Mouse (Mus musculus) forebrain, embryonic 11.5 days (tissue): ENCODE measurements at regions not wholly inside any gene's neighbourhood (a gene's known extent, or its start where the extent isn't known, plus 50 kb on each side); places are given as distances from the start of the nearest gene placed in this dataset.

Source experiments
- ATAC-seq: fragments of 200-750 bp; cut with Nextera tagmentation; replicated peaks from 2 replicates; pipeline ENCODE4 v1.8.0; 2017; ENCODE audit warnings: moderate TSS enrichment; ENCODE audit not compliant: low FRiP score
- DNase-seq: peaks from one replicate; pipeline ENCODE4 v3.0.0-alpha.2; 2017; ENCODE audit warnings: low spot score
- H3K27ac ChIP-seq: fragments of 300-500 bp; sonication (generic); 2 replicates; pipeline ENCODE4 v1.5.1; 2014; ENCODE audit warnings: low read depth, low read length
- H3K27me3 ChIP-seq: fragments of 300-500 bp; sonication (generic); 2 replicates; pipeline ENCODE4 v1.6.1; 2014; ENCODE audit warnings: mild to moderate bottlenecking, low read length, mixed read lengths; ENCODE audit not compliant: control insufficient read depth, insufficient read depth
- H3K36me3 ChIP-seq: fragments of 300-500 bp; sonication (generic); 2 replicates; pipeline ENCODE4 v1.6.1; 2014; ENCODE audit warnings: mild to moderate bottlenecking, low read length, moderate library complexity, mixed read lengths; ENCODE audit not compliant: control insufficient read depth, insufficient read depth
- H3K4me1 ChIP-seq: fragments of 300-500 bp; sonication (generic); replicated peaks from 2 replicates; pipeline ENCODE4 v1.6.1; 2014; ENCODE audit warnings: low read length, mixed read lengths; ENCODE audit not compliant: control insufficient read depth, insufficient read depth
- H3K4me2 ChIP-seq: fragments of 300-500 bp; sonication (generic); 2 replicates; pipeline ENCODE4 v1.6.1; 2014; ENCODE audit warnings: low read depth, mild to moderate bottlenecking, low read length, moderate library complexity, mixed read lengths; ENCODE audit not compliant: severe bottlenecking
- H3K4me3 ChIP-seq: fragments of 300-500 bp; sonication (generic); 2 replicates; pipeline ENCODE4 v1.5.1; 2014; ENCODE audit warnings: low read depth, low read length
- H3K9ac ChIP-seq: fragments of 300-500 bp; sonication (generic); 2 replicates; pipeline ENCODE4 v1.6.1; 2014; ENCODE audit warnings: low read length
- H3K9me3 ChIP-seq: fragments of 300-500 bp; sonication (generic); 2 replicates; pipeline ENCODE4 v1.6.1; 2016; ENCODE audit warnings: low read length, mixed read lengths; ENCODE audit not compliant: control insufficient read depth
- WGBS: fragments of 180-500 bp; shearing (Covaris S2); extraction: QIAGEN DNeasy Blood & Tissue Kit; methylation state at CpG from one replicate; pipeline ENCODE4 v1.1.7; 2014; 5-methylcytosine and 5-hydroxymethylcytosine counted together

- Histone ChIP-seq H3K9ac (no peak overlapping the region), H3K9me3 (no peaks in the 10 kb centered on the region), H3K4me3 (no peak overlapping the region), H3K27me3 (no peaks in the 10 kb centered on the region), H3K36me3 (no peaks in the 10 kb centered on the region), H3K4me2 (no peak overlapping the region), H3K27ac (no peak overlapping the region), H3K4me1 (no peaks in the 10 kb centered on the region)
- WGBS: 82% methylated on average over 12 of the region's 12 CpGs
- DNase-seq (no peak), ATAC-seq (no peak)
Measured at GRCm38 (mm10) chr14:25031756-25032680, 427.0 kb upstream of the Zmiz1 start.

- Histone ChIP-seq H3K27me3 (no peaks in the 10 kb centered on the region), H3K4me3 (no peak overlapping the region), H3K27ac (no peak overlapping the region), H3K4me1 (no peaks in the 10 kb centered on the region), H3K9me3 (no peaks in the 10 kb centered on the region), H3K4me2 (no peak overlapping the region), H3K9ac (no peak overlapping the region), H3K36me3 (no peaks in the 10 kb centered on the region)
- ATAC-seq (no peak), DNase-seq (no peak)
- WGBS: 93% methylated on average over 2 of the region's 2 CpGs
Measured at GRCm38 (mm10) chr14:25032899-25033298, 426.1 kb upstream of the Zmiz1 start.

- DNase-seq: no peak
- Histone ChIP-seq H3K4me1 (no peaks in the 10 kb centered on the region), H3K9ac (no peak overlapping the region), H3K27ac (no peak overlapping the region), H3K27me3 (no peaks in the 10 kb centered on the region), H3K36me3 (no peaks in the 10 kb centered on the region), H3K4me3 (no peak overlapping the region), H3K4me2 (no peak overlapping the region), H3K9me3 (no peaks in the 10 kb centered on the region)
- 74% methylated on average over 5 of the region's 5 CpGs for WGBS
- ATAC-seq: no peak
Measured at GRCm38 (mm10) chr14:25042265-25042664, 416.7 kb upstream of the Zmiz1 start.

- no peaks in the 10 kb centered on the region for H3K36me3 ChIP-seq
- no peak overlapping the region for H3K9ac ChIP-seq
- no peaks in the 10 kb centered on the region for H3K27me3 ChIP-seq
- WGBS: 93% methylated on average over 13 of the region's 13 CpGs
- H3K4me1 ChIP-seq: no peaks in the 10 kb centered on the region
- DNase-seq (no peak), ATAC-seq (no peak)
- H3K4me3 ChIP-seq: no peak overlapping the region
- H3K4me2 ChIP-seq: no peak overlapping the region
- no peak overlapping the region for H3K27ac ChIP-seq
- H3K9me3 ChIP-seq: no peaks in the 10 kb centered on the region
Measured at GRCm38 (mm10) chr14:25044106-25044505, 414.9 kb upstream of the Zmiz1 start.

GRCm38 (mm10) chr14:25044867-25045266, 414.1 kb upstream of the Zmiz1 start:
- Histone ChIP-seq H3K4me1 (no peaks in the 10 kb centered on the region), H3K9me3 (no peaks in the 10 kb centered on the region), H3K4me2 (no peak overlapping the region), H3K4me3 (no peak overlapping the region), H3K36me3 (no peaks in the 10 kb centered on the region), H3K9ac (no peak overlapping the region), H3K27ac (no peak overlapping the region), H3K27me3 (no peaks in the 10 kb centered on the region)
- 71% methylated on average over 7 of the region's 7 CpGs for WGBS
- DNase-seq (no peak), ATAC-seq (no peak)

GRCm38 (mm10) chr14:25050674-25051251, 408.2 kb upstream of the Zmiz1 start:
- no peak overlapping the region for H3K9ac ChIP-seq
- no peak for DNase-seq
- H3K4me1 ChIP-seq: no peaks in the 10 kb centered on the region
- no peak for ATAC-seq
- H3K9me3 ChIP-seq: no peaks in the 10 kb centered on the region
- no peak overlapping the region for H3K27ac ChIP-seq
- no peaks in the 10 kb centered on the region for H3K27me3 ChIP-seq
- H3K4me3 ChIP-seq: no peak overlapping the region
- WGBS: 79% methylated on average over 12 of the region's 12 CpGs
- H3K4me2 ChIP-seq: no peak overlapping the region
- no peaks in the 10 kb centered on the region for H3K36me3 ChIP-seq

GRCm38 (mm10) chr14:25052175-25052574, 406.8 kb upstream of the Zmiz1 start:
- Histone ChIP-seq H3K9ac (no peak overlapping the region), H3K27me3 (no peaks in the 10 kb centered on the region), H3K4me1 (no peaks in the 10 kb centered on the region), H3K9me3 (no peaks in the 10 kb centered on the region), H3K36me3 (no peaks in the 10 kb centered on the region), H3K27ac (no peak overlapping the region), H3K4me2 (no peak overlapping the region), H3K4me3 (no peak overlapping the region)
- 77% methylated on average over 9 of the region's 9 CpGs for WGBS
- no peak for ATAC-seq
- no peak for DNase-seq

GRCm38 (mm10) chr14:25059351-25059750, 399.6 kb upstream of the Zmiz1 start:
- DNase-seq (no peak), ATAC-seq (no peak)
- Histone ChIP-seq H3K36me3 (no peaks in the 10 kb centered on the region), H3K4me3 (no peak overlapping the region), H3K4me1 (peaks cover 2% of the 10 kb centered on the region), H3K4me2 (no peak overlapping the region), H3K9ac (no peak overlapping the region), H3K9me3 (no peaks in the 10 kb centered on the region), H3K27me3 (no peaks in the 10 kb centered on the region), H3K27ac (no peak overlapping the region)
- WGBS: 76% methylated on average over 7 of the region's 7 CpGs

GRCm38 (mm10) chr14:25060285-25060684, 398.7 kb upstream of the Zmiz1 start:
- H3K9me3 ChIP-seq: no peaks in the 10 kb centered on the region
- no peak overlapping the region for H3K4me2 ChIP-seq
- ATAC-seq (no peak), DNase-seq (no peak)
- H3K4me3 ChIP-seq: no peak overlapping the region
- H3K27ac ChIP-seq: no peak overlapping the region
- WGBS: 92% methylated on average over 7 of the region's 7 CpGs
- no peaks in the 10 kb centered on the region for H3K36me3 ChIP-seq
- peaks cover 9% of the 10 kb centered on the region for H3K4me1 ChIP-seq
- H3K27me3 ChIP-seq: no peaks in the 10 kb centered on the region
- H3K9ac ChIP-seq: no peak overlapping the region
